Mouse (Mus musculus) lung, postnatal 10 days (tissue): Measurements from ENCODE around the gene Msi2.

Source experiments
- DNase-seq: peaks from one replicate; pipeline ENCODE4 v3.0.0; 2021

Msi2 gene

DNA sequence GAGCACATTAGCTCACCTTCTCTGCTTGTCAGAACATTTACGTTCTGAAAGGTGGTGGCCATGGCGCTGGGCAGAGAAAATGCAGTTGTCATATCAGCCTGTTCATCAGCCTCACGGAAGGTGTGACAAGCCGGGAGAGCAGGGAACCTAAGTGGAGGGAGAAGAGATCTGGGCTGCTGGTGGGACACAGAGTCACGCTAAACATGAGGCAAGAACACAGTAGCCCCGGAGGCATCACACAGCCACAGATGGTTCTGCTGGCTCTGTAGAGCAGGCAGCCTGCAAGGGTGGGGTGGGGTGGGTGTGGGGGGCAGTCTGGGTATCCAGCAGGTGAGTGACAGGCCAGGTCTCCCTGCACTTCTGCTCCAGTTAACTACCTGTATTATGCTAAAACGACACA is 210.2 kb downstream of the Msi2 start:
- no peak for DNase-seq

GRCm38 (mm10) chr11:88506544-88507419 is 211.5 kb downstream of the Msi2 start:
- DNase-seq = no peak

DNA sequence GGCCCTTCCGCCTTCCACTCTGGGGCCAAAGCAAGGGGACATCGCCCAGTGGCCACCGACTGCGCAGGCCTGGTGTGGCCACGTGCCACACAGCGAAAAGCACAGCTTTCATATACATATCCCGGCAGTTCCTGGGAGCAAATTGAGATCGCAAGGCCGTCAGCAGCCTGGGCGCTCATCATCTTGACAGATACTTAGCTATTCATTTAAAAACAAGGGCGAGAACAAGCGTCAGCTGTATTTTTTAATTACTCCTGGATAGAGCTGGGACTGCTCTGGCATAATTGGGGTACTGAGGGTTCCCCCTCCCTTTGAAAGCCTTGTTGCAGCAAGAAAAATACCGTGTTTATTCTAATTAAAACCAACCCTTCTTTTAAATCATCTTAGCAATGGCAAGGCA is 212.2 kb downstream of the Msi2 start:
- DNase-seq = no peak

DNA sequence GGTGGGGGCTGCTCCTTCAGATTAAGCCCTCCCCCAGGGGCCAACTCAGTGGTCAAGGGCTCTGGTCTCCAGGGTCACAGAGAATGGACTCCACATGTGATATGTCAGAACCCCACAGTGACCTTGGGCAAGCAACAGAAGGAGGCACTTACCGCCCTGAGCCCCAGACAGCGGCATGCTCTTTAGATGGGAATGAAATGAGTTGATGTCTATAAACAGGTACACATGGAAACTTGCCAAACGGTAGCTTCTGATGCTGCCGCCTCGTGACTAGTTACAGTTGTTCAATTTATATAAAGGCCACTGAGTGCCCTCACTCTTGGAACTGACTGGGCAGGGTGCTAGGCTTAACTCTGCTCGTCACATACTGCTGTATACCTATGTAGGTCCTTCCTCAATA is 215.7 kb downstream of the Msi2 start:
- no peak for DNase-seq

GRCm38 (mm10) chr11:88498491-88498890 is 219.8 kb downstream of the Msi2 start:
- peak; percentile 26 for DNase-seq

GRCm38 (mm10) chr11:88496460-88496859 is 221.9 kb downstream of the Msi2 start:
- peak; percentile 56 for DNase-seq

DNA sequence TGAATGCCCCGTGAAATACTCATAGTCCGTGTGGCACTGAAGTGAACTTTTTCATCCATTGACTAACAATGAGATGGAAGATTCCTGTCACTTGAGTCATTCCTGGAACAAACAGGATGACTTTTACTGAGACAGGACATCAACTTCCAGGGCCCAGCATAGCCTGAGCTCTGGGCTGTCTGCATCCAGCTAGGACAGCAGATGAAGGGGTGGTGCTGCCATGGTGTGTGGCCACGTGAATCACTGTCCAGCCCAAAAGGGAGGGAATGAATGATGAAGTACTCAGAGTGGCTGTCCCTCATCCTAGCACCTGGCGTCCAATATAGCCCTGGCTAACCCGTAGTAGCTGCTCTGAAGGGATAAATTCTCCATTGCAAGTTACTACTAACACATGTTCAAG is 222.6 kb downstream of the Msi2 start:
- DNase-seq = no peak

DNA sequence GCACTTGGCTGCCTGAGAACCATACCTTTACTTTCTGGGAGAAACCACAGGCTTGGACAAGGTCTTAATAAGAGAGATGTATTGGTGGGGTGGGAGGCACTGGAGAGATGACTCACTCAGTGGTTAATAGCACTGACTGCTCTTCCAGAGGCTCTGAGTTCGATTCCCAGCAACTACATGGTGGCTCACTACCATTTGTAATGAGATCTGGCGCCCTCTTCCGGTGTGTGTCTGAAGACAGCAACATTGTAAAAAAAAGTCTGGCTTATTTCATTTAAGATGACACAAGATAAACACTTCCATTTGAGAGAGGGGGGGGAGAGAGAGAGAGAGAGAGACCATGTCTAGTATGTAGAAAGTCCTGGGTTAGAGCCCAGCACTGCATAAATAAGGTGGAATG is 223.3 kb downstream of the Msi2 start:
- DNase-seq = no peak

DNA sequence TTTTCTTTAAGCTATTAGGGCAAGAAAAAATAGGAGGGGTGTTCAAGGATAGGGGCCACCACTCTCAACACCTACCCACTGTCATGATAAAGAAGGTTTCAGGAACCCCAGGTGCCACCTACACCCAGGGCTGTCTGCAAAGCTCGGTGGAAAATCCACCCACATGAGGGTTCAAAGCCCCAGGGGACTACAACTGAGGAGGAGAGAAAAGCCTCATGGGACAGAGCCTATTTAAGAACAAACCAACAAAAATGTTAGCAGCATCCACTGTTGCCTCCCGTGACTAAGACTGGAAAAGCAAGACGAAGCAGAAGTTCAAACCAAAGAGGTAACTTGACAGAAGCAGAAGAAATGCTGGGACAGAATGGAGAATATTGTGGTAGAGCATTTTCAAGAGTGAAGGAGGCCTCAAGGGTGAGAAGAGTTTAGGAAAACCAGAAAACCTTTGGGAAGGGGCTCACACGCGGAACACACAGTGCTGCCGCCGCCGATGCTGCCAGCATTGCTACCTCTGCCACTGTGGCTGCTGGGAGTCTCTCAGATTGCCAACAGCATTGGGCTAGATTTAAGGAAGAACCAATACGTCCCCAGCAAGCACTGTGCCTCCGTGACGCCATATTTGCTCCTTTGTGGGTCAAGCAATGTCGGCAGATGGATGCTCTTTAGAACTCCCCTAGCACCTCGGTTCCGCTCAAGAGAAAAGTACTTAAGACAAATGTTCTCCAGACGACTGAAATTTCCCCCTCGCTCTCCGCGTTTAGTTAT is 224.3 kb downstream of the Msi2 start:
- DNase-seq = no peak

- DNase-seq = no peak
Observed at GRCm38 (mm10) chr11:88492585-88492984, 225.7 kb downstream of the Msi2 start.

DNA sequence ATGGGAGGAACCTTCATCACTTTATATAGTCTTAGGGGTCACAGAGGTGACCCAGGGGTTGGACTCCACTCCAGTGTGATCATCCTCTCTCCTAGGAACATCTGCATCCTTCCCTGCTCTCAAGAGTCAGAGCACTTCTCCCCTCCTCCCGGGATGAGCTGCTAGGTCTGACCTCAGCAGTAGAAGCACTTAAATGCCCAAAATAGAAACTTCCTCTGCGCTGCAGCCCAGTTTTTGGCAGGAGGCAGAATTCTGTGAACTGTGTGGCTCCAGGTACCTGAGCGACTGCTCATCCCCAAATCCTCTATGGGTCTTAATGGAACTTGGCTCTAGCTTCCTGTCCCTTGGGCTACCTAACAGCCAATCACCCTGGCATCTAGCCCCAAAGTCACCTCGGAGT is 228.3 kb downstream of the Msi2 start:
- no peak for DNase-seq

DNA sequence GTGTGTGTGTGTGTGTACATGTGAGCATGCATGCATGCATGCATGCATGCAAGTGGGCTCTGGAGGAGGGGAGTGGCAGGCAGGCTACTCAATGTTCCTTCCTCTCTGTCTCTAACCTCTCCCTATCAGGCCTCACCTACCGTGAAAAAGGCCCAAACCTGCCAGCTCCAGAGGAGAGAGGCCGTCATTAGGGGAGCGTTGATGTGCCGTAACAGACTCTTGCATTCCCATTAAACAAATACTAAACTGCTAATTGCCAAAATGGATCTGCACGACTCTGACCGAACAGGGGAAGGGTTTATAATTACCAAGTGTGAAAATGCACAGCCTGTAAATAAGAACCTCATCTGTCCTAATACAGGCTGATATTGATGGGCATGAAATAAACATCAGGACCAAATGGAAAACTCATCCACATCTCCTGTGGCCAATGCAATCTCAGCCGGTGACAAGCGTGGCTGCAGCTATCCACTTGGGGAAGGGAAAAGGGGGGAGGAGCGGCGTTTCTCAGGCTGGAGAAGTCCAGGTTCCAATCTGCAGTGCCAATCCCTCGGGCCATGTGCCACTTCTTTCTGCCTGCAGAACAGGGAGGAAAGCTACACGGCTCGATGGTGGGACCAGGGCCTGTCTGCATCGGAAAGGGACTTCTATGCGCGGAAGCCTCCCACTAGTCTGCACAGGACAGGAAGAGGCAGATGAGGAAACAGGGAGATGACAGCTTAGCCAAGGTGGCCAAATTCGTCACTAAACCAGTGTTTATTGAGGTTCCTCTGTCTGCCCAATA is 229.2 kb downstream of the Msi2 start:
- DNase-seq = peak; percentile 15

DNA sequence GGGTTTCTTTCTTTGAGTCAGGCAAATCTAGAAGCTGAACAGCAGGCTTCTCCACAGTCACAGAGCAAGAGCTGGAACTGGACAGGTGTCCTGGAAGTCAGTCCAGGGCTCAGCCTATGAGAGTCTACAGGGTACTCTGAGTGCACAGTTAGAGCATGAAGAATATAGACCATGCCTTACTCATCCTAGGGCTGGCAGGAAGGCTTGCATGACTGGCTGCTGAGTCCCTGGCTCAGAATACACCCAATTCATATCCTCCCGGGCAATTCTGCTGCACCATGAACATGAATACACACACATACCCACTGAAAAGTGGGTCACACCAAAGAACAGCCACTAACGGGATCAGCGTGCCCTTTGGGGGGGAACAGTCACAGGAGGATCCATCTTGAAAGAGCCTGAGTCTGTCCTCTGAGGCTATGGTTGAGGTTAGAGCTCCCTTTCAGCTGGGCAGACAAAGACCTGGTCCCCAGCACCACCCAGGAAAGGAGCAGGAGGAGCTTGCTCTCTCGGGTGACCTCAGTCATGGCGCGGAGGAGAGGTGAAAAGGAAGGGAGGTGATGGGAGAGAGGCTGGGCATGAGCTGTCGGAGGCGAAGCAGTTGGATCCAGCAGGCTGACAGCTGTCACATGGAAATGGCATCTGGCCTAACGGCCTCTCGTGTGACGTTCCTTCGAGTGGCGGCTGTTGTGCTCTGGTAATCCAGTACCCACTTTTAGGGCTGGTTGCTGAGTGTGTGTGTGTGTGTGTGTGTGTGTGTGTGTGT is 230.0 kb downstream of the Msi2 start:
- peak; percentile 29 for DNase-seq

DNA sequence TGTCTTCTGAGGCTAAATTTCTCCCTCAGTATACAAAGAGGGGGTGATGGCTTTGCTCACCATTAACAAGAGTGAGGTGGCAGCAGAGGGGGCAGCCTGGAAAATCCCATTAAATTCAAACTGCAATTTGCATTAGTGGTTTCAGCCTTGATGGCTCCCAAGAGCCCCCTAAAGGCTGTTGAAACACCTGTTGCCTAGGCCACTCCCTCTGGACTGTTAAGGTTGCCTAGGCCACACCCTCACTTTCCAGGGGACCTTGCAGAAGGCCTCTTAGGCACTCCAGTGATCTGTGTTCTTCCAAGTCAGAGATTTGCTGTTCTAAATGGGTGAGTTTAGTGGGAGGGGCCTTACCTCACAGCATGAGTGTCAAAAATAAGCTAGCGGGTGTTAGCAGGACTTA is 232.3 kb downstream of the Msi2 start:
- peak; percentile 24 for DNase-seq

DNA sequence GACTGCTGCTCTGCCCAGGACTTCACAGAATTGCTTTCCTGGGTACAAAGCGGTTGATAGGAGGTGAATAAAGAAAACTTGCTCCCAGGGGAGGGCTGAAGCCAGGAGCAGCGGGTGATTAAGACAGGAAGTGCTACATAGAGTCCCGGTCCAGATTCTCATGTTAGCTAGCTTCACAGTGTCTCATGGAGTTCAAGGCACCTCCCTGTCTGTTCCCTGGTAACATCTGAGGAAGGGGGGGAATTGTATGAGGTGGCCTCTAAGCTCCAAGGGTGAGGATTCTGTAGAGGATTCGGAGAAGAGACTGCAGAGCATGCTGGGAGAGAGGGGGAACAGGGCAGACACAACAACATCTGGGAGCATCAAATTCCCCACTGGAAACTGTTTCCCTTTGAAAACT is 233.2 kb downstream of the Msi2 start:
- DNase-seq = no peak

DNA sequence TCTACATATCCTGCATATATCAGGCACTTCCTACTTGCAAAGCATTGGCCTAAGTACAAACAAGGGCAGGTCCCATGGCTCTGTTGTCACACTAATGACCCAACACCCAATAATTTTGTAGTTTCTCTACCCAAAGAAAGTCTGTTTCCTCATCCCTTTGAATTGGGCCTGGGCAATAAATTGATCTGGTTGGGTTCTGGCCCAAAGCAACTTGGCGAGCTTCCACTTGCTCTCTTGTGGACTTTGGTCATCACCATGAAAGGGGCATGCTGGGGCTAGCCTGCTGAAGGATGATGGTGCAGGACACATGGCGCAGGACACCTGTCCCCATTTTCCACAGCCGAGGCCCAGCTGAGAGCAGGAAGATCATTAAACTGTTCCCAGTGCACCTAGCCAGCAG is 234.3 kb downstream of the Msi2 start:
- no peak for DNase-seq

- DNase-seq = no peak
Observed at GRCm38 (mm10) chr11:88482636-88483035, 235.7 kb downstream of the Msi2 start.

- DNase-seq = no peak
Observed at GRCm38 (mm10) chr11:88482236-88482635, 236.1 kb downstream of the Msi2 start.

DNA sequence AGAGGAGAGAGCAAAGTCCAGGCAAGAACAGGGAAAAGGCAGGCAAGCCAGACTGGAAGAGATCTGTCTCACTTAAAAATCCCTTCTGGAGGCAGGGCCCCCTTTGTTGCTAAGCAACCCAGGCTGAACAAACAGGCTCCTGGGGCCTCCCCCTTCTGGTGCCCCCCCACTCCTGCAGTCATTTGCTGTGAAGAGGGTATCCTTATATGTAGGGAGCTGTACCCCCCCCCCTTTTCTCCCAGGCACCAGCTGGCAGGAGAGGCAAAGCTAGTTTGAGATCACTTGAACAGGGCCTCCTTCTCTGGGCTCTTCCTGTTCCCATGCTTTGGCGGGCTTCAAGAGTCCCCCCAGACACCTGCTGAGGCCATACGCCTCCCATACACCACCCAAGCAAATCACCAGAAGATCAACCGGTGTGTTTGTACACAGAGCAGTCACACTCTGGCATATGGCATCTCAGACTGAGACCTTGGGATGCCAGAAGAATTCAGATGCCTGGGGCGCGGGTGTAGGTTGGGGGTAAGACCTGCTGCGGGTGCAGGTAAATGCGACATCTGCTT is 236.6 kb downstream of the Msi2 start:
- DNase-seq = peak; percentile 32

GRCm38 (mm10) chr11:88481092-88481601 is 237.2 kb downstream of the Msi2 start:
- DNase-seq = no peak

DNA sequence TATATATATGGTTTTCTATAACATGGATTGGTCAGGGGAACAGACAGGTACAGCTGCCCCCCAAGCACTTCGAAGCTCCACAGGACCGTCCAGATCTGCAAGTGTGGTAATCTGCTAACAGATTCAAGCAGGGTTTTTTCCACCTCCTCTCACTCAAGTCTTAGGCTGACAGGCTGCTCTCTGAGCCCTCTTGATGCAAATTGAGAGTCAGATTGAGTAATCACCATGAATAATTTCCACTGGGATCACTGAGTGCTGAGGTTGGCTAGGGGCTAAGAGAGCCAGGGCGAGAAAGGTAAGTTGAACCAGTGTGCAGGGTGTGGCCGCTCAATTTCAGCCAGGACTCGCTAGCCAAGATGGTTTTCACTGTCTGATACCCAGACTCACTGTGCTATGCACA is 238.8 kb downstream of the Msi2 start:
- DNase-seq = peak; percentile 24

GRCm38 (mm10) chr11:88474889-88475440 is 243.3 kb downstream of the Msi2 start:
- no peak for DNase-seq
